10 mouse cellular contexts compared by ENCODE assay signal in genomic region chr10:81771404-81771777, GRCm38 (mm10). TPM values are rescaled to one million over a fixed set of nuclear protein-coding genes. Genes with fewer than 3 reads are reported as not detected.
DNase-seq lines count a peak whose midpoint lies in the region; ATAC-seq and TF ChIP-seq lines count a peak whose summit lies in the region.
"Not testable (repeated sequence)": the region's sequence is repeated elsewhere in the genome, so short reads cannot be mapped to it uniquely, and the experiment has no call there.
"Had no signal": no experiment of that assay in that cellular context is flagged by ENCODE, and none has a peak within 500 bp of the region (broad histone marks: within the 10 kb centered on the region; RNA-seq: fewer than 3 reads in every experiment).

No protein-coding gene starts in this region.

- not testable (repeated sequence) for H3K9ac ChIP-seq in forebrain, embryonic 15.5 days (replicated peaks); hindbrain, embryonic 13.5 days; intestine, embryonic 15.5 days; limb, embryonic 13.5 days; lung, postnatal 0 days (replicated peaks; ENCODE audit: low read depth); midbrain, embryonic 15.5 days; neural tube, embryonic 14.5 days (replicated peaks; ENCODE audit: low read depth, low read length)

- not testable (repeated sequence) for TF ChIP-seq CTCF in lung, postnatal 0 days (IDR thresholded peaks at IDR 0.05)

- WGBS in forebrain, embryonic 15.5 days = no CpG with 5 or more reads among the region's 3 CpGs
- WGBS in hindbrain, embryonic 13.5 days = no CpG with 5 or more reads among the region's 3 CpGs
- no CpG with 5 or more reads among the region's 3 CpGs for WGBS in intestine, embryonic 15.5 days
- WGBS in limb, embryonic 13.5 days = no CpG with 5 or more reads among the region's 3 CpGs
- no CpG with 5 or more reads among the region's 3 CpGs for WGBS in lung, postnatal 0 days
- WGBS in midbrain, embryonic 15.5 days = no CpG with 5 or more reads among the region's 3 CpGs
- WGBS in neural tube, embryonic 14.5 days = no CpG with 5 or more reads among the region's 3 CpGs

- not testable (repeated sequence) for DNase-seq in lung, postnatal 0 days (ENCODE audit: low spot score)

- not testable (repeated sequence) for H3K36me3 ChIP-seq in forebrain, embryonic 15.5 days; hindbrain, embryonic 13.5 days; intestine, embryonic 15.5 days; limb, embryonic 13.5 days; lung, postnatal 0 days (ENCODE audit: insufficient read depth, low read length); midbrain, embryonic 15.5 days (replicated peaks); neural tube, embryonic 14.5 days (ENCODE audit: control insufficient read depth, insufficient read depth, low read length)

- not testable (repeated sequence) for H3K4me1 ChIP-seq in forebrain, embryonic 15.5 days; hindbrain, embryonic 13.5 days (replicated peaks); intestine, embryonic 15.5 days (replicated peaks); limb, embryonic 13.5 days; lung, postnatal 0 days (ENCODE audit: insufficient read depth, low read depth, low read length); midbrain, embryonic 15.5 days; neural tube, embryonic 14.5 days (ENCODE audit: control insufficient read depth, insufficient read depth, low read length)

- not testable (repeated sequence) for H3K27ac ChIP-seq in forebrain, embryonic 15.5 days (replicated peaks); hindbrain, embryonic 13.5 days; intestine, embryonic 15.5 days; limb, embryonic 13.5 days; lung, postnatal 0 days (ENCODE audit: low read length); midbrain, embryonic 15.5 days; neural tube, embryonic 14.5 days (ENCODE audit: low read depth, low read length)

- not testable (repeated sequence) for H3K27me3 ChIP-seq in forebrain, embryonic 15.5 days; hindbrain, embryonic 13.5 days; intestine, embryonic 15.5 days (replicated peaks); limb, embryonic 13.5 days; lung, postnatal 0 days (replicated peaks; ENCODE audit: insufficient read depth, low read length); midbrain, embryonic 15.5 days (replicated peaks); neural tube, embryonic 14.5 days (ENCODE audit: control insufficient read depth, insufficient read depth, low read length)

- H3K4me2 ChIP-seq in forebrain, embryonic 15.5 days (replicated peaks); hindbrain, embryonic 13.5 days; intestine, embryonic 15.5 days (replicated peaks); limb, embryonic 13.5 days (replicated peaks); lung, postnatal 0 days (replicated peaks; ENCODE audit: low read depth, low read length); midbrain, embryonic 15.5 days; neural tube, embryonic 14.5 days (ENCODE audit: low read depth, low read length): not testable (repeated sequence)

- not testable (repeated sequence) for H3K4me3 ChIP-seq in forebrain, embryonic 15.5 days; hindbrain, embryonic 13.5 days; intestine, embryonic 15.5 days (replicated peaks); limb, embryonic 13.5 days; lung, postnatal 0 days (ENCODE audit: low read depth, low read length); midbrain, embryonic 15.5 days; neural tube, embryonic 14.5 days (ENCODE audit: low read depth, low read length)

- TF ChIP-seq EP300 in lung, postnatal 0 days (IDR thresholded peaks at IDR 0.05) = not testable (repeated sequence)

- not testable (repeated sequence) for H3K9me3 ChIP-seq in forebrain, embryonic 15.5 days; hindbrain, embryonic 13.5 days; intestine, embryonic 15.5 days; limb, embryonic 13.5 days; lung, postnatal 0 days (ENCODE audit: low read length); midbrain, embryonic 15.5 days; neural tube, embryonic 14.5 days (ENCODE audit: control insufficient read depth, low read length)

- ATAC-seq in cerebellum, adult (ENCODE audit: insufficient number of reproducible peaks, low FRiP score, low TSS enrichment) = peak; percentile 34; the same call in 1 of the 2 replicates
- peak; percentile 63 for ATAC-seq in forebrain, embryonic 15.5 days (replicated peaks)
- ATAC-seq in hindbrain, embryonic 13.5 days (ENCODE audit: low FRiP score) = peak; percentile 69
- peak; percentile 67 for ATAC-seq in intestine, embryonic 15.5 days
- ATAC-seq in limb, embryonic 13.5 days (ENCODE audit: low FRiP score, low read depth) = 0 out of 2 replicates have a peak, but pooled peaks have one; percentile 17
- 0 out of 2 replicates have a peak, but pooled peaks have one; percentile 28 for ATAC-seq in lung, postnatal 0 days
- ATAC-seq in midbrain, embryonic 15.5 days (replicated peaks) = peak; percentile 64
- ATAC-seq in neural tube, embryonic 14.5 days (ENCODE audit: low read depth) = peak; percentile 45

RNA-seq across cellular contexts. Expression of gene Gm3055, which starts 0.4 kb away (rescaled TPM):
- polyA plus RNA-seq in forebrain, embryonic 15.5 days (2015; fragmentation: Nextera tagmentation; extraction: Ambion mirVana) = 17.7 and 19.5 TPM in 2 replicates
- polyA plus RNA-seq in hindbrain, embryonic 13.5 days (2015; fragmentation: Nextera tagmentation; extraction: Ambion mirVana) = 16.6 and 16.7 TPM in 2 replicates
- 6.3 and 8.2 TPM in 2 replicates for polyA plus RNA-seq in intestine, embryonic 15.5 days (2015; fragmentation: Nextera tagmentation; extraction: Ambion mirVana)
- polyA plus RNA-seq in limb, embryonic 13.5 days (2015; fragmentation: Nextera tagmentation; extraction: Ambion mirVana) = 10.3 and 11.7 TPM in 2 replicates
- 2.7 and 3.1 TPM in 2 replicates for polyA plus RNA-seq in lung, postnatal 0 days (2015; fragmentation: Nextera tagmentation; extraction: Ambion mirVana)
- polyA plus RNA-seq in midbrain, embryonic 15.5 days (2015; fragmentation: Nextera tagmentation; extraction: Ambion mirVana) = 16.4 and 20.8 TPM in 2 replicates
- polyA plus RNA-seq in neural tube, embryonic 14.5 days (2014; fragmentation: Nextera tagmentation; extraction: Ambion mirVana) = 22.3 and 25.0 TPM in 2 replicates

RNA-seq across cellular contexts. Expression of gene Gm4767, which starts 40.6 kb away (rescaled TPM):
- polyA plus RNA-seq in forebrain, embryonic 15.5 days (2015; fragmentation: Nextera tagmentation; extraction: Ambion mirVana) = 3.4 and 3.7 TPM in 2 replicates
- polyA plus RNA-seq in hindbrain, embryonic 13.5 days (2015; fragmentation: Nextera tagmentation; extraction: Ambion mirVana) = 2.6 and 3.4 TPM in 2 replicates
- polyA plus RNA-seq in intestine, embryonic 15.5 days (2015; fragmentation: Nextera tagmentation; extraction: Ambion mirVana) = 2.7 and 2.8 TPM in 2 replicates
- polyA plus RNA-seq in limb, embryonic 13.5 days (2015; fragmentation: Nextera tagmentation; extraction: Ambion mirVana) = 4.6 and 5.7 TPM in 2 replicates
- 1.4 and 1.8 TPM in 2 replicates for polyA plus RNA-seq in lung, postnatal 0 days (2015; fragmentation: Nextera tagmentation; extraction: Ambion mirVana)
- 3.3 and 3.6 TPM in 2 replicates for polyA plus RNA-seq in midbrain, embryonic 15.5 days (2015; fragmentation: Nextera tagmentation; extraction: Ambion mirVana)
- 4.5 and 5.7 TPM in 2 replicates for polyA plus RNA-seq in neural tube, embryonic 14.5 days (2014; fragmentation: Nextera tagmentation; extraction: Ambion mirVana)
- polyA plus RNA-seq: kidney, adult 2 months; testis, adult 2 months had no signal

Comparison
In these comparisons a context has a peak if more than half of its experiments do, and no peak if none do; other contexts are left out.
1. ATAC-seq: peak in every context shown above with its lines; median percentile 69 in hindbrain, embryonic 13.5 days; 67 in intestine, embryonic 15.5 days; 64 in midbrain, embryonic 15.5 days; 63 in forebrain, embryonic 15.5 days; 45 in neural tube, embryonic 14.5 days; 34 in cerebellum, adult; 28 in lung, postnatal 0 days; 17 in limb, embryonic 13.5 days.